Mouse (Mus musculus) kidney, adult 10 weeks (tissue): ENCODE data around the gene Peli1. TPM values are rescaled to one million over a fixed set of nuclear protein-coding genes. Genes with fewer than 3 reads are reported as not detected.

Experiments used
- polyA plus RNA-seq: library from polyadenylated mRNA; stranded (reverse); fragments of 350-450 nt; fragmentation: Illumina TruSeq; extraction: RNeasy Lipid Tissue Mini Kit (QIAGEN cat#74804); gene quantifications from one replicate; pipeline ENCODE4 v1.2.3, GENCODE M21; 2014; ENCODE audit warnings: low read depth, low replicate concordance

Gene Peli1
- polyA plus RNA-seq: 31.3 TPM

DNA sequence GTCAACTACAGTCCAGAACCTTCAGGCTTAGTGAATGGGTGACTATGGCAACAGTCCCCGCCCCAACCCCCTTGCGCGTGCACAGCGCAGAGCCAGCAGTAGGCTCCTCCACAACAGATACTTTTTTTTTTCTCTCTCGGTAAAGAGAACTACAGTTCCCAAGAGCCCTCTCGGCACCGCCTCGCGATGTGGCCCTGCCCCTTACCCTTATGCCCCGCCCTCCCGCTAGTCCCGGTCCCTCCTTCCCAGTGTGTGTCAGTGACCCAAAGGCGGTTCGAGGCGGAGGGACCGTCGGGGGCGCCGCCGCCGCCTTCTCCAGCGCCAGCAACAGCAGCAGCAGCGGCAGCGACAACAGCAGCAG lies at the start of gene Peli1:
TSS of gene Peli1 (plus strand) at position 225 of the 361 bp plus-strand sequence.

Other genes starting within 250 kb of the Peli1 start
- gene Vps54, start 148.0 kb downstream of the Peli1 start, polyA plus RNA-seq: 117 TPM